Mouse (Mus musculus) lung, postnatal 0 days (tissue): ENCODE measurements at regions not wholly inside any gene's neighbourhood (a gene's known extent, or its start where the extent isn't known, plus 50 kb on each side); places are given as distances from the start of the nearest gene placed in this dataset.

ENCODE experiments used
- CTCF ChIP-seq: IDR thresholded peaks from 2 replicates; pipeline ENCODE4 v1.5.1; 2016; ENCODE audit warnings: antibody characterized with exemption, mild to moderate bottlenecking
- EP300 ChIP-seq: IDR thresholded peaks from 2 replicates; pipeline ENCODE4 v1.6.1; 2016; ENCODE audit warnings: antibody characterized with exemption, mild to moderate bottlenecking, control low read depth

- TF ChIP-seq EP300 (no peak), CTCF (no peak)
These were observed 57.1 kb upstream of the Htr1f start for GRCm38 (mm10) chr16:65162766-65163165.
